Comparison of ENCODE assay signal across 14 mouse cellular contexts in genomic region chr10:43758124-43759025, GRCm38 (mm10).
DNase-seq lines count a peak whose midpoint lies in the region; ATAC-seq and TF ChIP-seq lines count a peak whose summit lies in the region.
"Had no signal": no experiment of that assay in that cellular context is flagged by ENCODE, and none has a peak within 500 bp of the region (broad histone marks: within the 10 kb centered on the region; RNA-seq: fewer than 3 reads in every experiment).

No protein-coding gene starts in this region.

- no peak overlapping the region for H3K9ac ChIP-seq in liver, postnatal 0 days (replicated peaks)
- H3K9ac ChIP-seq in liver, embryonic 11.5 days (ENCODE audit: low read depth, low read length) = no peak overlapping the region
- no peak overlapping the region for H3K9ac ChIP-seq in hindbrain, embryonic 11.5 days (ENCODE audit: low read depth, low read length)
- H3K9ac ChIP-seq: liver, embryonic 14.5 days had no signal

- no peak for TF ChIP-seq CTCF in liver, postnatal 0 days (IDR thresholded peaks at IDR 0.05; ENCODE audit: low read depth)
- no peak for TF ChIP-seq CTCF in bone marrow macrophage, adult 2 months (IDR thresholded peaks at IDR 0.05; ENCODE audit: low read depth, low read length)

- no peak for TF ChIP-seq POLR2A in bone marrow macrophage, adult 2 months (IDR thresholded peaks at IDR 0.05; ENCODE audit: borderline replicate concordance, low read depth, low read length)

- 54% methylated on average over 8 of the region's 10 CpGs for WGBS in liver, postnatal 0 days (ENCODE audit: insufficient replicate concordance)
- 58% methylated on average over 9 of the region's 10 CpGs for WGBS in liver, embryonic 11.5 days
- 87% methylated on average over 7 of the region's 10 CpGs for WGBS in hindbrain, embryonic 11.5 days

- no peak overlapping the region for H3K4me2 ChIP-seq in liver, postnatal 0 days (ENCODE audit: low read depth, low read length)
- no peak overlapping the region for H3K4me2 ChIP-seq in liver, embryonic 11.5 days
- no peak overlapping the region for H3K4me2 ChIP-seq in hindbrain, embryonic 11.5 days (replicated peaks; ENCODE audit: low read depth, low read length)

- intact Hi-C loops in left cerebral cortex, postnatal 25 days (cut with DNase I) = no loop called here

- 0 out of 2 replicates have a peak, but pooled peaks cover 1% of the 10 kb centered on the region for H3K36me3 ChIP-seq in liver, postnatal 0 days (replicated peaks; ENCODE audit: insufficient read depth, low read length)
- H3K36me3 ChIP-seq in liver, embryonic 11.5 days (ENCODE audit: control insufficient read depth, insufficient read depth, low read length) = no peaks in the 10 kb centered on the region
- no peaks in the 10 kb centered on the region for H3K36me3 ChIP-seq in hindbrain, embryonic 11.5 days (ENCODE audit: control insufficient read depth, insufficient read depth, low read length)
- H3K36me3 ChIP-seq: G1E had no signal

- DNase-seq in liver, postnatal 0 days = no peak
- DNase-seq in liver, embryonic 11.5 days (ENCODE audit: low spot score) = no peak
- peak; percentile 65 to 66 for DNase-seq in kidney, adult 8-10 months
- peak; percentile 75 for DNase-seq in lung, postnatal 36 days
- DNase-seq in hindbrain, embryonic 11.5 days (ENCODE audit: low spot score) = no peak
- DNase-seq in left cerebral cortex, postnatal 25 days (ENCODE audit: low spot score in 2 of 2) = no peak
- DNase-seq: cerebellum, adult 11 months; gastrocnemius, postnatal 25 days had no signal

- ATAC-seq in liver, postnatal 0 days = no peak
- ATAC-seq in liver, embryonic 11.5 days (replicated peaks; ENCODE audit: low FRiP score) = no peak
- ATAC-seq in hindbrain, embryonic 11.5 days (ENCODE audit: low FRiP score) = no peak
- ATAC-seq: intestine, embryonic 16.5 days; midbrain, embryonic 16.5 days had no signal

- 0 out of 2 replicates have a peak overlapping the region, but pooled peaks have one; percentile 18 for H3K27ac ChIP-seq in liver, postnatal 0 days (ENCODE audit: low read depth)
- H3K27ac ChIP-seq in liver, embryonic 11.5 days (ENCODE audit: low read depth, low read length) = no peak overlapping the region
- peak overlapping the region; percentile 30; the same call in 1 of the 2 replicates for H3K27ac ChIP-seq in bone marrow macrophage, adult 2 months (ENCODE audit: insufficient read depth, low read depth, low read length)
- no peak overlapping the region for H3K27ac ChIP-seq in hindbrain, embryonic 11.5 days (ENCODE audit: low read depth, low read length)
- H3K27ac ChIP-seq: left cerebral cortex, adult 2 months; liver, embryonic 14.5 days had no signal

- H3K4me3 ChIP-seq in liver, postnatal 0 days (ENCODE audit: low read depth, low read length) = no peak overlapping the region
- H3K4me3 ChIP-seq in liver, embryonic 11.5 days (ENCODE audit: low read depth, low read length) = no peak overlapping the region
- H3K4me3 ChIP-seq in bone marrow macrophage, adult 2 months (ENCODE audit: insufficient read depth, low read length) = no peak overlapping the region
- no peak overlapping the region for H3K4me3 ChIP-seq in hindbrain, embryonic 11.5 days (ENCODE audit: low read depth, low read length)
- H3K4me3 ChIP-seq: left cerebral cortex, adult 2 months had no signal

- TF ChIP-seq EP300 in liver, postnatal 0 days (IDR thresholded peaks at IDR 0.05; ENCODE audit: low read depth) = no peak

- H3K27me3 ChIP-seq in liver, postnatal 0 days (ENCODE audit: insufficient read depth, low read length) = no peaks in the 10 kb centered on the region
- H3K27me3 ChIP-seq in liver, embryonic 11.5 days (replicated peaks; ENCODE audit: control insufficient read depth, insufficient read depth, low read length) = no peaks in the 10 kb centered on the region
- no peaks in the 10 kb centered on the region for H3K27me3 ChIP-seq in hindbrain, embryonic 11.5 days (ENCODE audit: control insufficient read depth, insufficient read depth, low read length)

- peaks cover 7% of the 10 kb centered on the region; the same call in 1 of the 2 replicates for H3K4me1 ChIP-seq in liver, postnatal 0 days (ENCODE audit: insufficient read depth)
- H3K4me1 ChIP-seq in liver, embryonic 11.5 days (replicated peaks; ENCODE audit: control insufficient read depth, insufficient read depth, low read length) = peaks cover 11% of the 10 kb centered on the region
- H3K4me1 ChIP-seq in bone marrow macrophage, adult 2 months (ENCODE audit: control insufficient read depth, insufficient read depth, low read length) = peaks cover 18% of the 10 kb centered on the region
- H3K4me1 ChIP-seq in hindbrain, embryonic 11.5 days (replicated peaks; ENCODE audit: control insufficient read depth, insufficient read depth, low read length) = no peaks in the 10 kb centered on the region

- no peaks in the 10 kb centered on the region for H3K9me3 ChIP-seq in liver, postnatal 0 days (ENCODE audit: low read length)
- H3K9me3 ChIP-seq in liver, embryonic 11.5 days (ENCODE audit: control insufficient read depth, low read length) = no peaks in the 10 kb centered on the region
- no peaks in the 10 kb centered on the region for H3K9me3 ChIP-seq in hindbrain, embryonic 11.5 days (ENCODE audit: control insufficient read depth, low read length)

Comparison
In these comparisons a context has a peak if more than half of its experiments do, and no peak if none do; other contexts are left out.
1. H3K27ac ChIP-seq: peak in liver, postnatal 0 days (single experiment) and bone marrow macrophage, adult 2 months (single experiment); none in liver, embryonic 11.5 days (single experiment) and hindbrain, embryonic 11.5 days (single experiment).
2. DNase-seq: peak in kidney, adult 8-10 months (2 of 2) and lung, postnatal 36 days (single experiment); none in liver, postnatal 0 days (single experiment), liver, embryonic 11.5 days (single experiment), hindbrain, embryonic 11.5 days (single experiment) and left cerebral cortex, postnatal 25 days (0 of 2).